Mouse (Mus musculus) right cerebral cortex, adult 18-20 months (tissue): ENCODE data around the gene Bdh2.

ENCODE experiments used
- DNase-seq: peaks from one replicate; pipeline ENCODE4 v3.0.0; 2022; ENCODE audit warnings: mixed read lengths

Gene Bdh2

DNA sequence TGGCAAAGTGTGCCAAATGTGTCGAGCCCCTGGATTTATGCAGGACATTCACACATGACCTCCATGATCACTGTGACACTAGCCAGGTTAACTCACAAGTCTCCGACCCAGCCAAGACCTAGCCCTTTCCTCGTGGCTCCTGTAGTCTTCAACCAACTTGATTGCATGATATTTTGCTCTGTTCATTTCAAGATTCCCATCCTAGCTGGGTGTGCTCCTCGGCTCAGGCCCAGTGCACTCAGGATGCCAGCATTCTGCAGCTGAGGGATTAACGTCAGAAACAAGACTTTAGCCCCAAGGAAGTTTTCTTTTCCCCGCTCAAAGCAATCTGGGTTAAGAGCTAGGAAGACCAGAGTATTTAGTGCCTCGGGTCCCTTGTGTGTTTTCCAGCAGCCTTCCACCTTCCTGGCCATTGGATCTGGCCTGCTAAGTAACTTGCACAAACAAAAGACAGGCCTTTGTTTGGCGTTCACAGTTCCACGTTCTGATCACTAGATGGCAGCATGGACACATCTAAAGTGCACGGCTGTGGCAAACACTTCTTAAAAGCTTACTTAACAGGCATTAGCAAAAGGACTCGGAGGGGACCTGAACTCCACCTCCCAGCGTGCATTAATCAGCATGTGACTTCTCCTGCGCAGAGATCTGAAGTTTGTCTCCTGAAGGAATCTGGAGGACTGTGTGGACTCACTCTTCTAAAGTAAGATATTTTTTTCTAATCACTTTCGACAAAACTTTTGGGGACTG, at the start of gene Bdh2:
Gene Bdh2, plus strand, starts transcription at position 553 of the 747 bp plus-strand sequence.
- peak; percentile 75 for DNase-seq

DNA sequence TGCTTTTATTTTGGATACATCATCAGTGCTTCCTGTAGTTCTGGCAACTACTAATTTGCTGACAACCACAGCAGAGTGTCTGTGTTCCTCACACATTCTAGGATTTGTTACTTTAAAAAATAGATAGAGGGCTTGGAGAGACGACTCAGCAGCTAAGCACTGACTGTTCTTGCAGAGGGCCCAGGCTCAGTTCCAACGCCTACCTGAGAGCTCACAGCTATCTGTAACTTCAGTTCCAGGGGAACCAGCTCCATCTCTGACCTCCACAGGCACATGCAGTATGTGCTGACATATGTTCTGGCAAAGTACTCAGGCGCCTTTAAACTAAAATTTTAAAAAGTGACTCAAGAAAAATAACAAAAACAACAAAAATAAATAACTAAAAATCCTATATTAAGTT, 49.0 kb upstream of the Bdh2 start:
- no peak for DNase-seq

DNA sequence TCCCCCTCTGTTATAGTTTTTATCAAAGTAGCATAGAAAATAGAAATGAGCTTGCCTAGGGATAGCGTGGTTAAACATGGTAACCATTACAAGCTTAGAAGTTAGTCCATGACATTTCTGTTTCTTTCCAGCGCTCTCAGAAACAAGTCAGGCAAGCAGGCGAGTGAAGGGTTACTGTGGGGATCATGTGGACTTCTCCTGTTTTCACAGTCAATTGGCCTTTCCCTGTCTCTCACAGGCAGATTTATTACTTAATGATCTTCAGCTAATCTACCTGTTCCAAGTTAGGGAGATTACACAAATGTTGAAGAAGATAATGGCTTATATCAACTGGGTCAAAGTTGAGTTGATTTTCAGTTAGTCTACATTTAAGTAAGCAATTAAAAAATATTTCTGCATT, 48.6 kb upstream of the Bdh2 start:
- no peak for DNase-seq

DNA sequence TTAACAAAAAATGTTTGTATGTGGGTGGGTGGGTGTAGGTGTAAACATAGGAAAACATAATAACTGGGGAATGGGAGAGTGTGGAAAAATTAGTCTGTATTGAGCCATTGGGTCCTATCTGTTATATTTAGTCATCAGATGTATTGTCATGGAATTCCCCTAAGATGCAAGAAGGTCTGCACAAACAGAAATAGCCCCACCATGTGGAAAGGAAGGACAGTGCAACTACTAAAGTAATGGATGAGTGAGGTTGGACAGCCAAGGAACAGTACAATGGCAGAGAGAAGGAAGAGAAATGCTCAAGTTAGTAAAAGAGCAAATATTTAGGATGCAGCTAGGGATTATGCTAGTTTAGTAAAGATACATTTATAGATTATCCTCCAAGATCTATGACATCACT, 35.3 kb upstream of the Bdh2 start:
- no peak for DNase-seq

DNA sequence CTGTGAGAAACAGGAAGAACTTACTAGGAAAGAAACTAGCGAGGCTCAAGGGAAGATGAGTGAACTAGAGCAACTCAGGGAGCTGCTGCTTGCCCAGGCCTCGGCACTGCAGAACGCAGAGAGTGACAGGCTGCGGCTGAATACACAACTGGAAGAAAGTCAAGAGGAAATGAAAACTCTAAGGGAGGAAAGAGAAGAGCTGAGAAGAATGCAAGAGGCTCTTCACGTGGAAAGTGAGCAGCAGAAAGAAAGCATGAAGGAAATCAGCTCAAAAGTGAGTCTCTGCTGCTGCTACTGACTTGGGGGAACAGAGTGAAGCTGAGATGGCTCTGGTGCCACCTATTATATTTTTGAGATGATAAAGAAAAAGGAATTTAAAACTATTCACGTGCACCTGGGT, 34.2 kb upstream of the Bdh2 start:
- no peak for DNase-seq

DNA sequence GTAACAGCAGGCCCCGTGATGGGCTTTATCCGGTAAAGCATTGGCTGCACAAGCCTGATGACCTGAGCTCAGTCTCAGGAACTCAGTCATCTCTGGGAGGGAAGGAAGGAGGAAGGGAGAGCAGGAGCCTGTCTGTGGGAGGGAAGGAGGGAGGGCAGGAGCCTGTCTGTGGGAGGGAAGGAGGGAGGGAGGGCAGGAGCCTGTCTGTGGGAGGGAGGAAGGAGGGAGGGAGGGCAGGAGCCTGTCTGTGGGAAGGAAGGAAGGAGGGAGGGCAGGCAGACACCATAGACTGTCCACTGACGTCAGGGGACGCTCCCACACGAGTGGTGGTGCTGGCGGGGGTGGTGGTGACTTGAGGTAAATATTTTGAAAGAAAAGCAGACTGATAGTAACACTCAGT, 31.9 kb upstream of the Bdh2 start:
- DNase-seq = no peak

DNA sequence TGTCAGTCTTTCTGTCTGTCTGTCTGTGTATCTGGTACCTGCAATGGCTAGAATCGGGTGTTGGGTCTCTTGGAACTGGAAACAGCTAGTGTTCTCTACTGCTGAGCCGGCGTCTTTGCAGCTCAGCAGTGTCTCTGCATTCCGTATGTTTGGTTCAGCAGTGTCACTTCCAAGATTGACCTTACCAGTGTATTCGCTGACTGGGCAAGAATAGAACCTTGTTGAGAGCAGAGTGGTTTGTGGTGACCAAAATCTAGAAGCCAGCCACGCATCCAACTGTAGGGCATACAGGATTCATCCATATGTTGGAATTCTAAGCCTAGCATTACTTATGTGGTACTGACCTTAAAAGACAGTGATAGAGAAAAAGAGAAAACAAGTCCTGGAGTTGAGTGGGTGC, 29.2 kb upstream of the Bdh2 start:
- no peak for DNase-seq

DNA sequence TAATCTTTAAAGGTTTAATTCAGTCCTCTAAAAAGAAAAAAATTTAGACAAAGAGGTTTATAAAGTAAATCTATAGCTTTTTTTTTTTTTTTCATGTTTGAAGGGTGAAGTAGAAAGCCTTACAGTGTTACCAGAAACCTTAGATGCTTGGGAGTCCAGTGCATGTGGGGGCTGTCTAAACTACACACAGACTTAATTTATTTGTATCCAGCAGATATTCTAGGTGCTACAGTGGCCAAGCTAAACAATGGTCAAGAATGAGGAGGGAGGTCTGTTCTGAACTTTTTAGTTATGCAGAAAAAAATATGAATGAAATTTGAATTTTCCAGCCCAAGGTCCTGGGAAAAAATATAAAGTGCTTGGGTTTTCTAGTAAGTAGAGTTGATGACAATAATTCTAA, 26.2 kb upstream of the Bdh2 start:
- DNase-seq = no peak

DNA sequence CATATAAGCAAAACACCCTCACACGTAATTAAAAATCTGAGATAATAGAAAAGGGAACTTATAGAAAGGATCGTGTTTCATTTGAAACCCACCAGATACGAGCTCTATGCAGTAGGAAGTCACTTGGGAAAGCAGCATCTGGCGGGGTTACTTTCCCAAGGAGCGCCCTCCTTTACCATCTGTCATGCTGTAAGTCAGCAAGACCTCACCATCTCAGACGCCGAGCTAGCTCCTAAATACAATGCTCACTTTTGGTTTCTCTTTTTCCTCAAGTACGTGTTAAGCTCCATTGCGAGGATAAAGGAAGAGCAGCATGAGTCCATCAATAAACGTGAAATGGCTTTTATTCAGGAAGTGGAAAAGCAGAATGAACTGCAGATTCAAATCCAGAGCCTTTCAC, 22.1 kb upstream of the Bdh2 start:
- no peak for DNase-seq

DNA sequence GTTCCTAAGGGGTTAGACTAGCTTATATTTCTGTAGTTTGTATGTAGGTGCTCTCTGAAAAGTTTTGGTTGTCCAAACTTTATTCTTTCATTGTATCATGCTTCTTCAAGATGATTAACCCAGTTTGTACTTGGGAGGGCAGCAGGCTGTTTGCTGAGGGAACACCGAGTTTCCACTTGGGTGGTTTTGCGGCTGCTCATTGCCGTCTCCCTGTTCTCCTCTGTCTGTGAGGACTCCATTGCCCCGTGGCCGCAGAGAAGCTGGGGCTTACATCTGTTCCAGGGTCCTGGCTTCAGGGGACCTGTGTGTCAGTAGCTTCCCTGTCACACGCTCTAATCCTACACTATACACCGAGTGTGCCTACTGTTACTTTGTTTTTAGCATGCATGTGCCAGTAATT, 20.8 kb upstream of the Bdh2 start:
- no peak for DNase-seq

DNA sequence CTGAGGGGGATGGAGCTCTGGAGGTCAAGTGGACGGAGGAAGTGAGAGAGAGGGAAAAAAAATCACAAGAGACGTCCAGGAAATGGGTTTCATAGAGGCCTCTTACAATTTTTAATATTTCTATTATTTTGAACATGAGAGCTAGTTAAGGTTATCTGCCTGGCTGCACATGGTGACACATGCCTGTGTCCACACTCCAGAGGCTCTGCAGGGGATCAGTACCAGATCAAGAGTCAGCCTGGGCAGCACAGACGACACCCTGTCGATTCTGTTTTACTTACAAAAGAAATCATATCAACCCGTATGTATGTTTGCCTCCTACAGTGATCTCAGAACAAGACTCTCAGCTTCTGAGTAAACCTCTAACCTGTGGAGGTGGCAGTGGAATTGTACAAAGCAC, 12.4 kb upstream of the Bdh2 start:
- DNase-seq = no peak

DNA sequence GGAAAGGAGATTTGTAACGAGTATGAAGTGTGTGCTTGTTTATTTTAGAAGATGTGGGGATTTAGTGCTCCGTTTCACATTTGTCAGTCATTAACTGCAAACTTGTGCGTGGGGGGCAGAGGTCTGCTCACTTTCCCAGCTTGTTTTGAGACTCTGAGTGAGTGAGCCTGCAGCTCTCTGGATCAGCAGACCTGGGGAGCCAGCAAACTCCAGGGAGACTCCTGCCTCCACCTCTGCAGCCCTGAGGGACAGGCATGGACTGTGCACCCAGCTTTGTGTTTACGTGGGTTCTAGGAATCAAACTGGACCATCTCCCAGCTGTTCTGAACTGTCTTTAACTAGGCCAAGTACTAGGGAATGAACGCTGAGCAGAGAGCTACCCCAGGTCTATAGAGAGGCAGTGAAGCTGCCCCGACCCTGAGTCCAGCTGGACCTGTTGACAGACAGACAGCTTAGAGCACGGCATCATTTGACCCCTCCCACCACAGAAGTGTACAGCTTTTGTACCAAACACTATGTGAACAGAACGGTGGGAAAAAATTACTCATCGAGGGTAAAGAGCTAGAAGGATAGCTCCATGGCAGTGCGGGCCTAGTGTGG, 11.5 kb upstream of the Bdh2 start:
- no peak for DNase-seq

DNA sequence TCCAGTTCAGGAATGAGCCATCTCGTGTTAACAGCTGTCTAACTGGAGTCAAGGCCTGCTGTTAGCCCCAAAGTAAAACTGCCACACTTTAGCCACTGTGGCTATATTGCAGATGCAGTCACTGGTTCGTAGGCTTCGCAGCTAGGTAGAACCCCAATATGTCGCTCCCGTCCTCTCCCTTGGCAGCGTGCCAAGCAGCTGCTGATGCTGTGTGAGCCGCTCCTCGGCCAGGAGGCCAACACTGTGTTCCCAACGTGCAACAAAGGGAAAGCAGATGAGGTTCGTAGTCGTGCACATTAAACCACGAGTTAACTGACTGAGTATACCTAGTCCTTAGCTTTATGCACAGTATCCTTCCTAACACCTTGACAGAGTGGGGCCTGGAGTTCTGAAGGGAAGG, 8.4 kb upstream of the Bdh2 start:
- DNase-seq = no peak

DNA sequence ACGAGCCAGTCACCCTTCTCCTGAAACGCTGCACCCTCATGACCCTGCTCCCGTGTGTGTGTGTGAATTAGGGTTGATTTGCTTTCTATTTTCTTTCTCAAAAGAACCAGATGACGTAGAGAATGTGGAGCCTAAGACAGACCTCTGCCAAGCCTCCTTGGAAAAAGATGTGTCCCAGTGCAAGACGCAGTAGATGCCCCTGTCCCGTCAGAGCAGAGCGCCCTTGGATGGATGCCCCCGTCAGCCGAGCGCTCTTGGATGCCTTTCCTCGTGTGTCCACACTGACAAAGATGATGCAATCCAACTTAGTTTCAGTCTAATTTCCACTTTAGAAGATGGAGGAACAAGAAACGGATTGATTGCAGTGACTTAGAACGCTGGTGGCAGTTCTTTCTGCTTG, 8.0 kb upstream of the Bdh2 start:
- no peak for DNase-seq

DNA sequence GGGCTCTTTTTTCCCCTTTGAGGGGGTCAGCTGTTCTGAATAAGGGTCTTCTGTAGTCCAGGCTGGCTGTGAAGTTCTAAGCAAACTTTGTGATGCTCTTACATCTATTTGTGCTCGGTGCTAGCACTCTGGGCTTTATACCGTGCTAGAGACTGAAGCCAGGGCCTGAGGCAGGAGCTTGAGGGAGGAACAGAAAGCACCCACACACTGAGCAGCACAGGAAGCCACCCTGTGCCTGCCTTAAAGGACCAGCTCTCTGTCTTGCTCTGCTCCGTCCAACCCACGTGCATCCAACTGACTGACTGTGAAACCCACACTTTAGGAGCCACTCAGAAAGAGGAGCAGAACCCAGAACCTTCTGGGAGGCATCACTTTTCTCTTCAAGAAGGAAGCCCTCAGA, 861 bp upstream of the Bdh2 start:
- DNase-seq = no peak

DNA sequence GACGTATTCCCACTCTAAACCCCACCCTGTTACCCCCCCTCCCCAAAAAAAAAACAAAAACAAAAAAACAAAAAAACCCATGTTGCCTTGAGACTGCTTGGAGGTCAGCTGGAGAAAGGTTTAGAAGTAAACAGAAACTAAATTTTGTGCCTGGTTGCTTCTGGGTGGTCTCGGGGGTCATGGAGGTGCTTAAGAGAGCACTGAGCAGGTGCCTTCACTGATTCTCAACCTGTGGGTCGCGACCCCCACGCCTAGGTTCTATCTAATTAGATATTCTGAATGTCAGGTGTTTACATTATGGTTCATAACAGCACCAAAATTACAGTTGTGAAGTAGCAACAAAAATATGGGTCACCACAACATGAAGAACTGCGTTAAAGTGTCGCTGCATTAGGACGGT, 680 bp downstream of the Bdh2 start:
- no peak for DNase-seq

DNA sequence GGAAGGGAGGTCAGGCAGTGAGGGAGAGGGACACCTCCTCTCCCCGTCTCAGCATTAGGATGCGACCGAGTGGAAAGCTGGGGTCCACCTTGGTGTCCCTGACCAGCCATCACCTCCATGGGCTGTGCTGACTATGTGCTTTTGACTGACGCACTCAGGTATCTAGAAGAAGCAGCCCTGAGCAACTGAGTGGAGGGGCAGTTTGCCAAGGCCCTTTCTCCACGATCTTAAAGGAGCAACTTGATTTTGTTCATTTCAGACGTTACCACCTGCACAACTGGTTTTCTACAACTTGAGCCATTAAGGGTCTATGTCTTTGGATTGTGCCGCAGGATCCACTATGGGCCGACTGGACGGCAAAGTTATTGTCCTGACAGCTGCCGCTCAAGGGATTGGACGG, 4.2 kb downstream of the Bdh2 start:
- no peak for DNase-seq

DNA sequence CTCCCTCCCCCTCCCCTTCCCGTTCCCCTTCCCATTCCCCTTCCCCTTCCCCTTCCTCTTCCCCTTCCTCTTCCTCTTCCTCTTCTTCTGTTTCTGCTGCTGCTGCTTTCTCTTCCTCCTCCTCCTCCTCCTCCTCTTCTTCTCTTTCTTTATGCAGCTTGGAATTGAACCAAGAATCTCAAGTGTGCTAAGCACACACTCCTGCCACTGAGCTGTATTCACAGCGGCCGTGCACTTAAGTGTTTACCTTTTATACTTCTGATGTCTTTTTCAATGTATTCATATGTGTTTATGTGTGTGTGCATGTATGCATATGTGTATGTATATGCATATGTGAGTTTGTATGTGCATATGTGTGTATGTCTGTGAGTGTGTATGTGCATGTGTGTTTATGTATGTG, 4.8 kb downstream of the Bdh2 start:
- no peak for DNase-seq

DNA sequence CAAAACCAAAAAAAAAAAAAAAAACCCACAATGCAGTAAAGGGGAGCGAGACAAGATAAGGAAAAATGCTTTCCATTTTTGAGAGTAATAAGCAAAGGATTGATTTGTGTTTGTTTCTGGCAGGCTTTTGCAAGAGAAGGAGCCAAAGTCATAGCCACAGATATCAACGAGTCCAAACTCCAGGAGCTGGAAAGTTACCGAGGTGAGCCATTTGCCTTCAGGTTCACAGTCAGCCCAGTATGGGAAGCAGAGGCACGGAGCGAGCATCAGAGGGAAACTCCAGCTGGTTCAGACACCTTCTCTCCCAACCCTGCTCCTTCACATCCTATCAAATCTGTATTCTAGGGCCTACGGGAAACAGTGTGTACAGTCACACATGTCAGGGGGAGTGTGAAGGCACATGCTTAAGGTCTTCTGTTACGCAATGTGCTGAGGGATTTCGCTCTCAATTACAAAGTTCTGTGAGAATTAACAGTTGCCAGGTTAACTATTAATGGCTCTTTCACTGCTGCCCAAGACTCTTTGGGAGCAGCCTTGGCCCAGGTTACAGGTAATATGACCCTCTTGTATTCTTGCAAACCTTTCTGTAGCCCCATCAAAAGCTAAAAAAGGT, 7.2 kb downstream of the Bdh2 start:
- no peak for DNase-seq

DNA sequence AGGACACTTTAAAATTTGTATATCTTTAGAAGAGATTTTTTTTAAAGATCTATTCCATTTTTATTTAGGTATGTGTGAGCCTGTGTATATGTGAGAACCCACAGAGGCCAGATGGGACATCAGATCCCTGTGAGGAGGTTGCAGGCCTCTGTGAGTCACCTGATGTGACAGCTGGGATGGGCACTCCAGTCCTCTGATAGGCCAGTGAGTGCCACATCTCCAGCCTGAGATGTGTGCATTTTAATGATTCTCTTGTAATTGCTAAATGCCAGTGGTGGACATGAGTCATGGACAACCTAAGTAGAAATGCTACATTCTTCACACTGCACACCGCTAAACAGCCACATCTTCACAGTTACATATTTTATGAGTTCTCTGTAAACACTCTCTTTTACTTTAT, 8.1 kb downstream of the Bdh2 start:
- no peak for DNase-seq

DNA sequence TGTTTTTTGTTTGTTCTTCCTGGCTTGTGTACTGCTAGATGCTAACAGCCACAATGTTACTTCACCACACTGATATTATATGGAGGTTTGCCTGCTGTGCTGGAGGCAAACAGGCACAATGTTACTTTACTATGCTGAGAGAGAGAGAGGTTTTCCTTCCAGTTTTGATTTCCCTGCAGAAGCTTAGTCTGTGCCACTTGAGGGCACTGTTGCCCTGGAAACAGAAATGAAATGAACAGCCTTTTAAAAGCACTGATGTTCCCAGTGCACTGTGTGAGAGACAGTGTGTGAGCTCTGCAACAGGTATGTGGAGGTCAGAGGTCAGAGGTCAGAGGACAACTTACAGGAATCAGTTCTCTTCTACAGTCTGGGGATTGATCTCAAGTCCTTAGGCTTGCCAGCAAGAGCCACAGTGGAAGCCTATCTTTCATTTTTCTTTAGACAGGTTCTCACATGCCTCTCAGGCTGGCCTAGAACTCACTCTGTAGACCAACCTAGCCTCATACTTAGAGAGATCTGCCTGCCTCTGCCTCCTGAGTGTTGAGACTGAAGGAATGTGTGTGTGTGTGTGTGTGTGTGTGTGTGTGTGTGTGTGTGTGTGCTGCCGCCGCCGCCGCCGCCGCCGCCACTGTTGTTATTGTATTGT, 9.4 kb downstream of the Bdh2 start:
- DNase-seq = peak; percentile 48

DNA sequence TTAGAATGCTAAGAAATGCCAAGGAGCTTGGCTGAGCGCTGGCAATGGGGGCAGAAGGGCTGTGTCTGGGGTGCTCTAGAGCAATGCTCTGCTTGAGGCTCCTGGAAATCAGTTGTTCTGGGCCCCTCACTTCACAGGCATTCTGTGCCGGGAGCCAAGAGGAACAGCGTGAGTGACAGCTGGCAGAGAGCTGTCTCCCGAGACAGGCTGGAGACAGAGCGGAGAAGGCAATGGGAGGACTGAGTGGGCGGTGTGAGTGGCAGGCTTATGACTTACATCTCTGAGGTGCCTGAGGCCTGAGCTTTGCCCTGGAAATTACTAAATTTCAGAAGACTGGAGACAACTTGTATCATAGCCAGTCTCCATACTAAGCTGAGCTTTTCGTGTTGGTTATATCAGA, 12.7 kb downstream of the Bdh2 start:
- DNase-seq = no peak

DNA sequence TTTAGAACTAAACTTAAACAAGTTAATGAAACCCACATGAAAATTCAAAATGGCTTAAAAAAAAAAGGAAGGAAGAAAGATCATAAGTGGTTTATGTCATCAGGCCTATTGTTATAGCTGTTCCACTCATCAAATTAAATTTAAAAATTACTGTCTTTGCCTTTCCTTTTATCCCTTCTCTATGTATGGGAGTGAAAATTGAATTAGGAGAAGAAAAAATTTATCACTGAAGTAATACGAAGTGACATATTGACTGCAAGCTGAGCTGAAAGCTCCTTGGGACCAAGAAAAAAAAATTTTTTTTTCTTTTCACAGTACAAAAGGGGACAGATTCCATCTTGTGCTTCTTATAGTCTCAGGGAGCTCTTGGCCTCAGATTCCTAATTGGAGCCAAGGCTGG, 14.5 kb downstream of the Bdh2 start:
- DNase-seq = no peak

DNA sequence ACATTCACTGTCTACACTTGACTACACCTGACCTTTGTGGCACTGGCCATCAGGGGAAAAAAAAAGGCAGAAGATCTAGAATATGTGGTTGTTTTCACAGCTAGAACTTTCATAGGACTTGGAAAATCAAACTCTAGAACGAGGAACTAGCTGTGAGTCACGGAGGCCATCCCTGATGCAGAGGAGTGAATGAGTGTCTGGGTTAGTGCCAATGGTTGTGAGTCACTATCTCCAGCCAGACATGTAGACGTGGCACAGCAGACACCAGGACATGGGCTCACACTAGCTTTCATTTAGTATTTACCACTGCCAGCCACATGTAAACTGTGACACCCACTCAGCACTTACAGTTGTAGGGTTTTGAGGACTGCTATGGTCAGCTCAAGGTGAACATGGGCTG, 17.5 kb downstream of the Bdh2 start:
- DNase-seq = peak; percentile 70
